8 mouse cellular contexts compared by ENCODE assay signal in genomic region chr1:36512966-36513280, GRCm38 (mm10). TPM values are rescaled to one million over a fixed set of nuclear protein-coding genes. Genes with fewer than 3 reads are reported as not detected.
DNase-seq lines count a peak whose midpoint lies in the region; ATAC-seq and TF ChIP-seq lines count a peak whose summit lies in the region.

No protein-coding gene starts in this region.

- peak overlapping the region; percentile 99 for H3K27ac ChIP-seq in lung, embryonic 15.5 days
- peak overlapping the region; percentile 100; the same call in 1 of the 2 replicates for H3K27ac ChIP-seq in embryonic facial prominence, embryonic 15.5 days (replicated peaks)
- H3K27ac ChIP-seq in intestine, postnatal 0 days (ENCODE audit: low read depth, low read length) = no peak overlapping the region
- H3K27ac ChIP-seq in neural tube, embryonic 14.5 days (ENCODE audit: low read depth, low read length) = peak overlapping the region; percentile 87

- peak overlapping the region; percentile 100 for H3K4me3 ChIP-seq in lung, embryonic 15.5 days
- H3K4me3 ChIP-seq in embryonic facial prominence, embryonic 15.5 days (replicated peaks) = peak overlapping the region; percentile 99
- peak overlapping the region; percentile 96 for H3K4me3 ChIP-seq in intestine, postnatal 0 days (ENCODE audit: low read depth, low read length)
- H3K4me3 ChIP-seq in neural tube, embryonic 14.5 days (ENCODE audit: low read depth, low read length) = peak overlapping the region; percentile 70

- no peaks in the 10 kb centered on the region for H3K27me3 ChIP-seq in lung, embryonic 15.5 days
- no peaks in the 10 kb centered on the region for H3K27me3 ChIP-seq in embryonic facial prominence, embryonic 15.5 days
- H3K27me3 ChIP-seq in intestine, postnatal 0 days (replicated peaks; ENCODE audit: control insufficient read depth, insufficient read depth, low read length) = no peaks in the 10 kb centered on the region
- H3K27me3 ChIP-seq in neural tube, embryonic 14.5 days (ENCODE audit: control insufficient read depth, insufficient read depth, low read length) = peaks cover 6% of the 10 kb centered on the region; the same call in 1 of the 2 replicates

- peaks cover 25% of the 10 kb centered on the region for H3K4me1 ChIP-seq in lung, embryonic 15.5 days
- peaks cover 26% of the 10 kb centered on the region for H3K4me1 ChIP-seq in embryonic facial prominence, embryonic 15.5 days
- H3K4me1 ChIP-seq in intestine, postnatal 0 days (replicated peaks; ENCODE audit: control insufficient read depth, insufficient read depth, low read length) = no peaks in the 10 kb centered on the region; the same call in 1 of the 2 replicates
- peaks cover 27% of the 10 kb centered on the region for H3K4me1 ChIP-seq in neural tube, embryonic 14.5 days (ENCODE audit: control insufficient read depth, insufficient read depth, low read length)

- no peak for DNase-seq in lung, postnatal 25 days (ENCODE audit: low spot score)
- no peak for DNase-seq in spleen, postnatal 4 days (ENCODE audit: low spot score in 2 of 2)
- DNase-seq in embryo, embryonic 11 days = no peak
- DNase-seq in left cerebral cortex, postnatal 14 days (ENCODE audit: low spot score in 2 of 2) = no peak

- ATAC-seq in lung, embryonic 15.5 days (ENCODE audit: borderline replicate concordance, extremely low read depth, low FRiP score, low TSS enrichment) = no peak
- no peak for ATAC-seq in embryonic facial prominence, embryonic 15.5 days (ENCODE audit: insufficient number of reproducible peaks, low FRiP score, low TSS enrichment, low read depth)
- ATAC-seq in intestine, postnatal 0 days = no peak
- no peak for ATAC-seq in neural tube, embryonic 14.5 days (ENCODE audit: low read depth)

- 0 out of 2 replicates have a peak, but pooled peaks cover 3% of the 10 kb centered on the region for H3K9me3 ChIP-seq in lung, embryonic 15.5 days
- H3K9me3 ChIP-seq in embryonic facial prominence, embryonic 15.5 days (replicated peaks) = no peaks in the 10 kb centered on the region
- H3K9me3 ChIP-seq in intestine, postnatal 0 days (ENCODE audit: control insufficient read depth) = no peaks in the 10 kb centered on the region
- H3K9me3 ChIP-seq in neural tube, embryonic 14.5 days (ENCODE audit: control insufficient read depth, low read length) = no peaks in the 10 kb centered on the region

- 1% methylated on average over 16 of the region's 16 CpGs for WGBS in lung, embryonic 15.5 days
- WGBS in embryonic facial prominence, embryonic 15.5 days = 1% methylated on average over 16 of the region's 16 CpGs
- 2% methylated on average over 16 of the region's 16 CpGs for WGBS in intestine, postnatal 0 days
- WGBS in neural tube, embryonic 14.5 days = 2% methylated on average over 16 of the region's 16 CpGs

- H3K9ac ChIP-seq in lung, embryonic 15.5 days = peak overlapping the region; percentile 90
- peak overlapping the region; percentile 83 for H3K9ac ChIP-seq in embryonic facial prominence, embryonic 15.5 days
- H3K9ac ChIP-seq in intestine, postnatal 0 days (ENCODE audit: low read depth, low read length) = peak overlapping the region; percentile 91
- H3K9ac ChIP-seq in neural tube, embryonic 14.5 days (replicated peaks; ENCODE audit: low read depth, low read length) = peak overlapping the region; percentile 88

- no peaks in the 10 kb centered on the region for H3K36me3 ChIP-seq in lung, embryonic 15.5 days
- H3K36me3 ChIP-seq in embryonic facial prominence, embryonic 15.5 days = peaks cover 6% of the 10 kb centered on the region
- 0 out of 2 replicates have a peak, but pooled peaks cover 8% of the 10 kb centered on the region for H3K36me3 ChIP-seq in intestine, postnatal 0 days (ENCODE audit: control insufficient read depth, insufficient read depth)
- no peaks in the 10 kb centered on the region for H3K36me3 ChIP-seq in neural tube, embryonic 14.5 days (ENCODE audit: control insufficient read depth, insufficient read depth, low read length)

- TF ChIP-seq CTCF in intestine, postnatal 0 days (IDR thresholded peaks at IDR 0.05; ENCODE audit: low read depth) = no peak

- H3K4me2 ChIP-seq in lung, embryonic 15.5 days = peak overlapping the region; percentile 97
- H3K4me2 ChIP-seq in embryonic facial prominence, embryonic 15.5 days (replicated peaks) = peak overlapping the region; percentile 90
- peak overlapping the region; percentile 96 for H3K4me2 ChIP-seq in intestine, postnatal 0 days (replicated peaks; ENCODE audit: low read depth)
- H3K4me2 ChIP-seq in neural tube, embryonic 14.5 days (ENCODE audit: low read depth, low read length) = peak overlapping the region; percentile 99

- intact Hi-C loops in left cerebral cortex, postnatal 14 days (cut with DNase I) = no loop called here

RNA-seq across cellular contexts. Expression of gene Cnnm3, which starts 1.3 kb away (rescaled TPM):
- polyA plus RNA-seq in lung, embryonic 15.5 days (2015; fragmentation: Nextera tagmentation; extraction: Ambion mirVana) = 3.2 TPM in 2 replicates
- polyA plus RNA-seq in embryonic facial prominence, embryonic 15.5 days (2015; fragmentation: Nextera tagmentation; extraction: Ambion mirVana) = 3.8 and 4.3 TPM in 2 replicates
- polyA plus RNA-seq in intestine, postnatal 0 days (2015; fragmentation: Nextera tagmentation; extraction: Ambion mirVana) = 2.5 and 2.6 TPM in 2 replicates
- polyA plus RNA-seq in neural tube, embryonic 14.5 days (2014; fragmentation: Nextera tagmentation; extraction: Ambion mirVana) = 5.4 and 9.4 TPM in 2 replicates
- 10 to 100 TPM; 28.7 to 30.4 TPM for total RNA-seq in left cerebral cortex, postnatal 14 days (2021)

RNA-seq across cellular contexts. Expression of gene Ankrd23, which starts 23.8 kb away (rescaled TPM):
- 12.4 and 15.9 TPM in 2 replicates for polyA plus RNA-seq in lung, embryonic 15.5 days (2015; fragmentation: Nextera tagmentation; extraction: Ambion mirVana)
- 17.6 and 21.6 TPM in 2 replicates for polyA plus RNA-seq in embryonic facial prominence, embryonic 15.5 days (2015; fragmentation: Nextera tagmentation; extraction: Ambion mirVana)
- 2.1 and 3.8 TPM in 2 replicates for polyA plus RNA-seq in intestine, postnatal 0 days (2015; fragmentation: Nextera tagmentation; extraction: Ambion mirVana)
- 13.0 and 14.9 TPM in 2 replicates for polyA plus RNA-seq in neural tube, embryonic 14.5 days (2014; fragmentation: Nextera tagmentation; extraction: Ambion mirVana)
- 1 to 10 TPM; 5.2 to 6.4 TPM for total RNA-seq in left cerebral cortex, postnatal 14 days (2021)

RNA-seq across cellular contexts. Expression of gene Gm42417, which starts 26.3 kb away (rescaled TPM):
- polyA plus RNA-seq in lung, embryonic 15.5 days (2015; fragmentation: Nextera tagmentation; extraction: Ambion mirVana) = 0.25 TPM in 1 of 2 replicates, not detected in the other
- polyA plus RNA-seq in embryonic facial prominence, embryonic 15.5 days (2015; fragmentation: Nextera tagmentation; extraction: Ambion mirVana) = 0.25 and 0.40 TPM in 2 replicates
- polyA plus RNA-seq in intestine, postnatal 0 days (2015; fragmentation: Nextera tagmentation; extraction: Ambion mirVana) = 0.22 TPM in 1 of 2 replicates, not detected in the other
- 0.32 and 0.62 TPM in 2 replicates for polyA plus RNA-seq in neural tube, embryonic 14.5 days (2014; fragmentation: Nextera tagmentation; extraction: Ambion mirVana)
- not detected for total RNA-seq in left cerebral cortex, postnatal 14 days (2021)

RNA-seq across cellular contexts. Expression of gene Ankrd39, which starts 34.3 kb away (rescaled TPM):
- polyA plus RNA-seq in lung, embryonic 15.5 days (2015; fragmentation: Nextera tagmentation; extraction: Ambion mirVana) = 20.3 and 26.0 TPM in 2 replicates
- 25.7 and 29.5 TPM in 2 replicates for polyA plus RNA-seq in embryonic facial prominence, embryonic 15.5 days (2015; fragmentation: Nextera tagmentation; extraction: Ambion mirVana)
- polyA plus RNA-seq in intestine, postnatal 0 days (2015; fragmentation: Nextera tagmentation; extraction: Ambion mirVana) = 15.0 and 18.5 TPM in 2 replicates
- polyA plus RNA-seq in neural tube, embryonic 14.5 days (2014; fragmentation: Nextera tagmentation; extraction: Ambion mirVana) = 26.6 and 34.5 TPM in 2 replicates
- 10 to 100 TPM; 13.9 to 18.7 TPM for total RNA-seq in left cerebral cortex, postnatal 14 days (2021)

RNA-seq across cellular contexts. Expression of gene Cnnm4, which starts 41.5 kb away (rescaled TPM):
- 10.8 and 12.5 TPM in 2 replicates for polyA plus RNA-seq in lung, embryonic 15.5 days (2015; fragmentation: Nextera tagmentation; extraction: Ambion mirVana)
- polyA plus RNA-seq in embryonic facial prominence, embryonic 15.5 days (2015; fragmentation: Nextera tagmentation; extraction: Ambion mirVana) = 15.0 and 15.8 TPM in 2 replicates
- 17.4 and 18.4 TPM in 2 replicates for polyA plus RNA-seq in intestine, postnatal 0 days (2015; fragmentation: Nextera tagmentation; extraction: Ambion mirVana)
- 8.8 and 9.8 TPM in 2 replicates for polyA plus RNA-seq in neural tube, embryonic 14.5 days (2014; fragmentation: Nextera tagmentation; extraction: Ambion mirVana)
- total RNA-seq in left cerebral cortex, postnatal 14 days (2021) = 10 to 100 TPM; 12.6 to 13.5 TPM
